Mouse (Mus musculus) myocyte (in vitro differentiated cells): Measurements from ENCODE around the gene Milr1.

ENCODE experiments used
- E2F4 ChIP-seq: IDR thresholded peaks from one replicate; pipeline ENCODE4 v1.6.1; 2011; ENCODE audit warnings: mild to moderate bottlenecking, control low read depth, moderate library complexity; ENCODE audit not compliant: insufficient read depth
- MAX ChIP-seq: IDR thresholded peaks from one replicate; pipeline ENCODE4 v1.6.1; 2011; ENCODE audit warnings: low read depth, mild to moderate bottlenecking, control low read depth
- MYOD1 ChIP-seq, 3 experiments: IDR thresholded peaks; one replicate each; pipeline ENCODE4 v1.6.1; 2011; ENCODE audit warnings: control low read depth in 2 of 3, low read depth in 2 of 3, mild to moderate bottlenecking in 2 of 3, moderate library complexity in 1 of 3; ENCODE audit not compliant: insufficient read length in 2 of 3, control insufficient read depth in 1 of 3
- POLR2A ChIP-seq: IDR thresholded peaks from one replicate; pipeline ENCODE4 v1.6.1; 2011; ENCODE audit warnings: low read depth, mild to moderate bottlenecking, control low read depth, moderate library complexity; ENCODE audit not compliant: insufficient read length
- REST ChIP-seq: IDR thresholded peaks from one replicate; pipeline ENCODE4 v1.6.1; 2011; ENCODE audit warnings: mild to moderate bottlenecking, control low read depth, moderate library complexity; ENCODE audit not compliant: insufficient read depth, insufficient read length
- TCF12 ChIP-seq: IDR thresholded peaks from one replicate; pipeline ENCODE4 v1.6.1; 2011; ENCODE audit warnings: mild to moderate bottlenecking, control low read depth; ENCODE audit not compliant: poor library complexity, insufficient read depth, severe bottlenecking

DNA sequence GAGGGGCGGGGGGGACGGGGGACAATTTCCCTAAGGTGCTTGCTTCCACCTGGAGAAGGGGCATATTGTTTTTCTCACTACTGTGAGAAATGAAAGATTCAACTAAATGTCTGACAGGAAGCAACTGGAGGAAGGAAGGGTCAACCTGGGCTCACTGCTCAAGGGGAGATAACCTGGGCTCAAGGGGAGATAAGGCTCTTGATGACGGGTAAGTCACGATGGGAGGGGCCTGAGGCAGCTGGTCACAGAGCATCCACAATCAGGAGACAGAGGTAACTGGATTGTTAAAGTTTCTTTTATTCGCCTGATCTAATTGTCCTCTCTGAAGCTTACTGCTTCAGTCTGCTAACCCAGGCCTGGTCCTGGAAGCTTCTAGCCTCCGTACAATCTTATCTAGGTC, 2.3 kb downstream of the Milr1 start:
- no peak for TF ChIP-seq E2F4
- TF ChIP-seq POLR2A = no peak
- no peak for TF ChIP-seq MYOD1 (IDR thresholded peaks at IDR 0.05; ENCODE audit: control insufficient read depth in 1 of 3, insufficient read length in 2 of 3, low read depth in 2 of 3)
- TF ChIP-seq REST = no peak
- TF ChIP-seq MAX = no peak
- TF ChIP-seq TCF12 = no peak
